Mouse (Mus musculus) neural tube, embryonic 13.5 days (tissue): Measurements from ENCODE around the gene Ppp1r11. TPM values are rescaled to one million over a fixed set of nuclear protein-coding genes. Genes with fewer than 3 reads are reported as not detected.

Experiments
- ATAC-seq: fragments of 200-750 bp; cut with Nextera tagmentation; 2 replicates; pipeline ENCODE4 v1.8.0; 2017; ENCODE audit warnings: low read depth, mild to moderate bottlenecking, moderate TSS enrichment, moderate library complexity
- H3K27ac ChIP-seq: fragments of 300-500 bp; sonication (generic); replicated peaks from 2 replicates; pipeline ENCODE4 v1.5.1; 2015; ENCODE audit warnings: moderate library complexity, mild to moderate bottlenecking, inconsistent platforms
- H3K27me3 ChIP-seq: fragments of 300-500 bp; sonication (generic); 2 replicates; pipeline ENCODE4 v1.6.1; 2015; ENCODE audit warnings: mild to moderate bottlenecking, inconsistent platforms
- H3K36me3 ChIP-seq: fragments of 300-500 bp; sonication (generic); 2 replicates; pipeline ENCODE4 v1.6.1; 2015; ENCODE audit warnings: mild to moderate bottlenecking, inconsistent platforms
- H3K4me1 ChIP-seq: fragments of 300-500 bp; sonication (generic); replicated peaks from 2 replicates; pipeline ENCODE4 v1.6.1; 2015; ENCODE audit warnings: inconsistent platforms
- H3K4me2 ChIP-seq: fragments of 300-500 bp; sonication (generic); 2 replicates; pipeline ENCODE4 v1.6.1; 2015; ENCODE audit warnings: inconsistent platforms, mild to moderate bottlenecking, moderate library complexity
- H3K4me3 ChIP-seq: fragments of 300-500 bp; sonication (generic); 2 replicates; pipeline ENCODE4 v1.5.1; 2015; ENCODE audit warnings: mild to moderate bottlenecking, inconsistent platforms
- H3K9ac ChIP-seq: fragments of 300-500 bp; sonication (generic); 2 replicates; pipeline ENCODE4 v1.6.1; 2015; ENCODE audit warnings: moderate library complexity, mild to moderate bottlenecking, inconsistent platforms
- H3K9me3 ChIP-seq: fragments of 300-500 bp; sonication (generic); 2 replicates; pipeline ENCODE4 v1.6.1; 2016; ENCODE audit warnings: inconsistent platforms
- WGBS: fragments of 180-500 bp; shearing (Covaris S2); methylation state at CpG from one replicate; pipeline ENCODE4 v1.1.7; 2015; 5-methylcytosine and 5-hydroxymethylcytosine counted together
- polyA plus RNA-seq: library from polyadenylated mRNA; unstranded; fragments of >200 nt; fragmentation: Nextera tagmentation; extraction: Ambion mirVana; gene quantifications from 2 replicates; pipeline ENCODE4 v1.2.1, GENCODE M21; 2015

The Ppp1r11 gene
- polyA plus RNA-seq, 1 experiment from 2014 or later, result 181 TPM

DNA sequence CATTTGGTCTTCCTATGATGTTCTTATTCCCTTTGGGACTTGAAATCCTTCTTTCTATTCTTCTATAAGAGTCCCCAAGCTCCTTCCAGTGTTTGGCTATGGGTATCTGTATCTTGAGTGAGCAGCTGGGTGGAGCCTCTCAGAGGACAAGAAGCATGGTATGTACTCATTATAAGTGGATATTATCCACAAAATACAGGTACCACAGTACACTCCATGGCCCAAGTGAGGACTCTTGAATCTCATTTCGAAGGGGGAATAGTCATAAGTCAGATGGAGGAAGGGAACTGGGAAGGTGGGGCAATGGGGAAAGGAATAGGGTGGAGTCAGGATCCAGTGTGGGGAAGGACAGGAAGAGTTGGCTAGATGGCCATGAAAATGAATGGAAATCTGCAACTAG is 1.5 kb upstream of the Ppp1r11 start:
- H3K4me1 ChIP-seq, result peaks cover 35% of the 10 kb centered on the region
- H3K4me3 ChIP-seq, result no peak overlapping the region
- ATAC-seq, result no peak
- H3K36me3 ChIP-seq, result peaks cover 26% of the 10 kb centered on the region
- WGBS, result 96% methylated on average over 1 of the region's 1 CpGs
- no peak overlapping the region for H3K4me2 ChIP-seq
- no peaks in the 10 kb centered on the region for H3K27me3 ChIP-seq
- H3K9me3 ChIP-seq, result no peaks in the 10 kb centered on the region
- no peak overlapping the region for H3K9ac ChIP-seq
- H3K27ac ChIP-seq, result no peak overlapping the region

- Histone ChIP-seq H3K9me3 (no peaks in the 10 kb centered on the region), H3K4me2 (no peak overlapping the region), H3K9ac (no peak overlapping the region), H3K36me3 (peaks cover 26% of the 10 kb centered on the region), H3K27ac (no peak overlapping the region), H3K4me1 (peaks cover 35% of the 10 kb centered on the region), H3K27me3 (no peaks in the 10 kb centered on the region), H3K4me3 (no peak overlapping the region)
- 92% methylated on average over 2 of the region's 2 CpGs for WGBS
- ATAC-seq, result no peak
Observed at GRCm38 (mm10) chr17:36952631-36953030, 1.1 kb upstream of the Ppp1r11 start.

GRCm38 (mm10) chr17:36949265-36949664 is 2.3 kb downstream of the Ppp1r11 start:
- ATAC-seq, result no peak
- Histone ChIP-seq H3K27me3 (peaks cover 21% of the 10 kb centered on the region), H3K4me2 (no peak overlapping the region), H3K27ac (no peak overlapping the region), H3K4me3 (no peak overlapping the region), H3K4me1 (peaks cover 37% of the 10 kb centered on the region), H3K9ac (no peak overlapping the region), H3K36me3 (peaks cover 16% of the 10 kb centered on the region), H3K9me3 (no peaks in the 10 kb centered on the region)
- WGBS, result 94% methylated on average over 8 of the region's 8 CpGs

- H3K36me3 ChIP-seq, result peaks cover 13% of the 10 kb centered on the region
- H3K9me3 ChIP-seq, result no peaks in the 10 kb centered on the region
- no peak overlapping the region for H3K9ac ChIP-seq
- no peak overlapping the region for H3K4me3 ChIP-seq
- H3K4me1 ChIP-seq, result peaks cover 45% of the 10 kb centered on the region
- peaks cover 31% of the 10 kb centered on the region for H3K27me3 ChIP-seq
- ATAC-seq, result no peak
- WGBS, result 83% methylated on average over 1 of the region's 1 CpGs
- no peak overlapping the region for H3K27ac ChIP-seq
- no peak overlapping the region for H3K4me2 ChIP-seq
Observed at GRCm38 (mm10) chr17:36948286-36948685, 3.3 kb downstream of the Ppp1r11 start.

DNA sequence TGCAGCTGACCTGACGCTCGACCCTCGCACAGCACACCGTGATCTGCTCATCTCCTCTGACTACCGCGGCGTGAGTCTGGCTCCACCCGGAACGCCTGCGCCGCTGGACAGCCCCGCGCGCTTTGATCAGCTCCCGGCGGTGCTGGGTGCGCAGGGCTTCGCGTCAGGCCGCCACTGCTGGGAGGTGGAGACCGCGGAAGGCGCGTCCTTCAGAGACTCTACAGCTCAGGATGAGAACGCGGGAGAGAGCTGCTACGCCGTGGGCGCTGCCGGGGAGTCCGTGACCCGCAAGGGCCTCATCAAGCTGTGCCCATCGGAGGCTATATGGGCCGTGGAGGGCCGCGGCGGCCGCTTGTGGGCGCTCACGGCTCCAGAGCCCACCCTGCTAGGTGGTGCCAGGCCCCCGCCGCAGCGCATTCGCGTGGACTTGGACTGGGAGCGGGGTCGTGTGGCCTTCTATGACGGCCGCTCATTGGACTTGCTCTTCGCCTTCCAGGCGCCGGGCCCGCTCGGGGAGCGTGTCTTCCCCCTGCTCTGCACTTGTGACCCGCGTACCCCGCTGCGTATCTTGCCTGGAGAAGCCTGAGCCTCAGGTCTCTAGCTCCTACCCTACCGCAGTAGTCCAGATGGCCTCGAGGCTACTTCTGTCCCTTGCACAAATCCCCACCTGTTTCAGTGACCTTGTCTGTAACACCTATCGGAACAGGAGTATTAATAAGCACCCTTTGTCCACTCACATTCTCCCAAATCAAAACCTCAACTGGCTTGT is 4.3 kb downstream of the Ppp1r11 start:
- Histone ChIP-seq H3K4me1 (peaks cover 54% of the 10 kb centered on the region), H3K9ac (peak overlapping the region; percentile 80), H3K4me3 (peak overlapping the region; percentile 51), H3K4me2 (peak overlapping the region; percentile 87), H3K9me3 (no peaks in the 10 kb centered on the region), H3K27me3 (peaks cover 41% of the 10 kb centered on the region), H3K36me3 (peaks cover 13% of the 10 kb centered on the region), H3K27ac (peak overlapping the region; percentile 76)
- peak; percentile 71 for ATAC-seq
- WGBS, result under 1% methylated on average over 62 of the region's 62 CpGs

GRCm38 (mm10) chr17:36944121-36944775 is 7.3 kb downstream of the Ppp1r11 start:
- ATAC-seq, result no peak
- no peak overlapping the region for H3K4me3 ChIP-seq
- peaks cover 39% of the 10 kb centered on the region for H3K4me1 ChIP-seq
- peaks cover 7% of the 10 kb centered on the region for H3K36me3 ChIP-seq
- H3K9ac ChIP-seq, result no peak overlapping the region
- H3K27ac ChIP-seq, result no peak overlapping the region
- peaks cover 51% of the 10 kb centered on the region for H3K27me3 ChIP-seq
- 8% methylated on average over 9 of the region's 9 CpGs for WGBS
- H3K4me2 ChIP-seq, result no peak overlapping the region
- no peaks in the 10 kb centered on the region for H3K9me3 ChIP-seq

DNA sequence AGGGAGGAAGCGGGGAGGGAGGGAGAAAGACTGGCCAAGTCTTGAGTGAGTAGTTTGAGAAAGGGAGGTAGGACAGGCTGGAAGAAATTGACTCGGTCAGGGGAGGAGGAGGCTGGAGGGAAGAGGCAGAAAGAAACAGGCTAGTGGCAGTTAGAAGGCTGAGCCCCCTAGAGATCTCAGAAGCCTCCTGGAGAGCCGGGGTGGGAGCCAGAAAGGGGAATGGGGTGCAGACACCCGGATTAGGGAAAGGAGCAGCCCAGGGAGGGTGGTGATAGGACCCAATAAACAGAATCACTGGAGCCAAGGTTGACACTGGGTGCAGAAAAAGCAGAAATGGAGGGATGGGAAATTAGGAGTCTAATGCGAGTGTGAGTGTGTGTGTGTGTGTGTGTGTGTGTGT is 7.8 kb downstream of the Ppp1r11 start:
- H3K27me3 ChIP-seq, result peaks cover 54% of the 10 kb centered on the region
- no peak for ATAC-seq
- 14% methylated on average over 5 of the region's 5 CpGs for WGBS

GRCm38 (mm10) chr17:36942791-36943471 is 8.6 kb downstream of the Ppp1r11 start, which contains the start of gene Rnf39:
Gene Rnf39 (plus strand): TSS chr17:36942918.
- Histone ChIP-seq H3K4me1 (peaks cover 39% of the 10 kb centered on the region), H3K27ac (no peak within 1 kb of the TSS), H3K9me3 (no peaks in the 10 kb centered on the region), H3K36me3 (no peaks in the 10 kb centered on the region), H3K27me3 (peaks cover 54% of the 10 kb centered on the region), H3K4me2 (peak within 1 kb of the TSS; percentile 69), H3K9ac (peak within 1 kb of the TSS; percentile 70), H3K4me3 (peak within 1 kb of the TSS; percentile 41)
- no peak for ATAC-seq
- 2% methylated on average over 56 of the region's 59 CpGs for WGBS

More for the DNA sequence above, 7.8 kb downstream of the Ppp1r11 start:
- Histone ChIP-seq H3K4me3 (peak overlapping the region; percentile 41), H3K9me3 (no peaks in the 10 kb centered on the region), H3K36me3 (peaks cover 1% of the 10 kb centered on the region), H3K27ac (no peak overlapping the region), H3K4me1 (peaks cover 39% of the 10 kb centered on the region), H3K4me2 (peak overlapping the region; percentile 69), H3K9ac (no peak overlapping the region)

GRCm38 (mm10) chr17:36942391-36942790 is 9.2 kb downstream of the Ppp1r11 start:
- H3K27me3 ChIP-seq, result peaks cover 54% of the 10 kb centered on the region
- peaks cover 35% of the 10 kb centered on the region for H3K4me1 ChIP-seq
- peak overlapping the region; percentile 41 for H3K4me3 ChIP-seq
- H3K9me3 ChIP-seq, result no peaks in the 10 kb centered on the region
- no peaks in the 10 kb centered on the region for H3K36me3 ChIP-seq
- 0 out of 2 replicates have a peak overlapping the region, but pooled peaks have one; percentile 70 for H3K9ac ChIP-seq
- ATAC-seq, result no peak
- H3K27ac ChIP-seq, result no peak overlapping the region
- H3K4me2 ChIP-seq, result peak overlapping the region; percentile 69
- 52% methylated on average over 10 of the region's 10 CpGs for WGBS

DNA sequence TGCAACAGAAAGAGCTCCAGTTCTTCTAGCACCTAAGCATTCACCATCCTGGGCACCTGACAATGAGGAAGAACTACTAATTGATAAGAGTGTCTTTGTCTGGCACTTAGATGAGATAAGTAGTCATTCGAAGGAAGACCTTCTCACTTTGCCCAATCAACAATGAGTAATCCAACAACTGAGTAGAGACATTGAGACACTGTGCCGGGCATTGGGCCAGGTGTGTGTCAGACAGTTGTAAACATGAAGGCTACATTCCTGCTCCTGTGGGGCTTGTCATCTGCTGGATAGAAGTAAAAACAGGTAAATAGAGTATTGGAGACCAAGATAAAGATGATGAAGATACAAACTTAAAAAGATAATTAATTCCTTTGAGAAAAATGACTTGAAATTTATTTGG is 13.5 kb downstream of the Ppp1r11 start:
- Histone ChIP-seq H3K27me3 (peaks cover 21% of the 10 kb centered on the region), H3K36me3 (no peaks in the 10 kb centered on the region), H3K4me1 (peaks cover 7% of the 10 kb centered on the region), H3K9ac (no peak overlapping the region), H3K4me2 (no peak overlapping the region), H3K27ac (no peak overlapping the region), H3K4me3 (no peak overlapping the region), H3K9me3 (no peaks in the 10 kb centered on the region)
- 86% methylated on average over 2 of the region's 2 CpGs for WGBS
- ATAC-seq, result no peak

GRCm38 (mm10) chr17:36931806-36932205 is 19.7 kb downstream of the Ppp1r11 start:
- Histone ChIP-seq H3K9me3 (no peaks in the 10 kb centered on the region), H3K27me3 (no peaks in the 10 kb centered on the region), H3K4me3 (no peak overlapping the region), H3K9ac (no peak overlapping the region), H3K27ac (no peak overlapping the region), H3K4me2 (no peak overlapping the region), H3K4me1 (no peaks in the 10 kb centered on the region), H3K36me3 (no peaks in the 10 kb centered on the region)
- WGBS, result 73% methylated on average over 2 of the region's 2 CpGs
- no peak for ATAC-seq

DNA sequence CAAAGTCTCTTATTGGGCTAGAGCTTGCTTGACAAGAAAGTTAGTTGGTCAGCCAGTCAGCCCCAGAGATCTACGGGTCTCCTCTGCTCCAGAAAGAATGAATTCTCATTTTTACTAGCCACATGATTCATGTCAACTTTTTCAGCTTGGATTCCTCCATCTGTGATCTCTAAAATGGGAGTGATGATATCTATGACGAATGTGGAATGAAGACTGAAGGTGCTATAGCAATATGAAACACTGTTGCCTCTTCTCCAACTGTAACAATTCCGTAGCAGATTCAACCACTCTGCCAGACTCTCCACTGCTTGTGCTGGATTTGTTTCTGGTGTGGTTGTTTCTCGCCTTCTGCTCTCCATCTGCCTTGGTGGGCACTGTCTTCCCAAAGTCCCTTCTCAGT is 20.4 kb downstream of the Ppp1r11 start:
- H3K36me3 ChIP-seq, result no peaks in the 10 kb centered on the region
- no peak overlapping the region for H3K4me2 ChIP-seq
- no peaks in the 10 kb centered on the region for H3K4me1 ChIP-seq
- ATAC-seq, result no peak
- H3K9ac ChIP-seq, result no peak overlapping the region
- no peak overlapping the region for H3K4me3 ChIP-seq
- no peak overlapping the region for H3K27ac ChIP-seq
- WGBS, result 80% methylated on average over 4 of the region's 4 CpGs
- H3K27me3 ChIP-seq, result no peaks in the 10 kb centered on the region
- no peaks in the 10 kb centered on the region for H3K9me3 ChIP-seq
